ENCODE assay signal across 9 mouse cellular contexts in genomic region chr12:107753022-107753421, GRCm38 (mm10).
DNase-seq lines count a peak whose midpoint lies in the region; ATAC-seq lines count a peak whose summit lies in the region.
"Had no signal": no experiment of that assay in that cellular context is flagged by ENCODE, and none has a peak within 500 bp of the region (broad histone marks: within the 10 kb centered on the region; RNA-seq: fewer than 3 reads in every experiment).

No protein-coding gene starts in this region.

- no peak for ATAC-seq in granulocyte monocyte progenitor cell, adult 5-6 weeks (replicated peaks; ENCODE audit: poor library complexity, severe bottlenecking)
- ATAC-seq in activated CD4-positive, CD25-positive, alpha-beta regulatory T cell, adult 4 months, result no peak
- ATAC-seq: liver, postnatal 0 days had no signal

- intact Hi-C loops in heart, postnatal 25 days (cut with DNase I), result no loop called here

- DNase-seq in heart, adult 18-20 months, result peak; percentile 76 to 86
- no peak for DNase-seq in heart, postnatal 4 days
- DNase-seq in adrenal gland, postnatal 4 days (ENCODE audit: low spot score in 2 of 2), result peak; percentile 17 to 21
- DNase-seq in heart, postnatal 25 days (ENCODE audit: low spot score), result peak; percentile 65
- DNase-seq in ovary, postnatal 10 days (ENCODE audit: low spot score), result peak; percentile 13
- no peak for DNase-seq in layer of hippocampus, postnatal 25 days (ENCODE audit: extremely low spot score in 1 of 2, low spot score in 1 of 2)
- DNase-seq: liver, postnatal 0 days had no signal

Comparison
In these comparisons a context has a peak if more than half of its experiments do, and no peak if none do; other contexts are left out.
1. DNase-seq: peak in heart, adult 18-20 months (2 of 2), adrenal gland, postnatal 4 days (2 of 2), heart, postnatal 25 days (single experiment) and ovary, postnatal 10 days (single experiment); none in heart, postnatal 4 days (single experiment) and layer of hippocampus, postnatal 25 days (0 of 2).